Mouse (Mus musculus): Measurements from ENCODE around the gene Vax2.

Vax2 gene

GRCm38 (mm10) chr6:83762344-83762743 is 51.3 kb downstream of the Vax2 start, which contains the start of gene Ankrd53:
Gene Ankrd53, plus strand, starts transcription at chr6:83762644.
- DNase-seq (ENCODE audit: low spot score in 2 of 2): no peak

GRCm38 (mm10) chr6:83762880-83763431 is 51.9 kb downstream of the Vax2 start:
- peak in 1 of 2 experiments; percentile 15 for DNase-seq (ENCODE audit: low spot score in 2 of 2)

GRCm38 (mm10) chr6:83766982-83767381 is 55.9 kb downstream of the Vax2 start:
- no peak for DNase-seq (ENCODE audit: low spot score in 2 of 2)

GRCm38 (mm10) chr6:83768485-83768884 is 57.4 kb downstream of the Vax2 start:
- no peak for DNase-seq (ENCODE audit: low spot score in 2 of 2)

- no peak for DNase-seq (ENCODE audit: low spot score in 2 of 2)
Measured at GRCm38 (mm10) chr6:83774126-83774525, 63.1 kb downstream of the Vax2 start.

- DNase-seq (ENCODE audit: low spot score in 2 of 2): no peak
Measured at GRCm38 (mm10) chr6:83774781-83775563, 63.9 kb downstream of the Vax2 start.

GRCm38 (mm10) chr6:83775638-83776293 is 64.7 kb downstream of the Vax2 start, which contains the start of gene Tex261:
Gene Tex261, minus strand, starts transcription at chr6:83775813.
- DNase-seq (ENCODE audit: low spot score in 2 of 2): peak; percentile 84 to 91

- DNase-seq (ENCODE audit: low spot score in 2 of 2): no peak
Measured at GRCm38 (mm10) chr6:83778306-83778705, 67.2 kb downstream of the Vax2 start.

GRCm38 (mm10) chr6:83779026-83779425 is 68.0 kb downstream of the Vax2 start:
- peak in 1 of 2 experiments; percentile 42 for DNase-seq (ENCODE audit: low spot score in 2 of 2)

GRCm38 (mm10) chr6:83786426-83786825 is 75.4 kb downstream of the Vax2 start:
- no peak for DNase-seq (ENCODE audit: low spot score in 2 of 2)
